Mouse (Mus musculus) intestine, embryonic 16.5 days (tissue): ENCODE results near the gene Depdc5. TPM values are rescaled to one million over a fixed set of nuclear protein-coding genes. Genes with fewer than 3 reads are reported as not detected.

ENCODE experiments used
- ATAC-seq: fragments of 200-750 bp; cut with Nextera tagmentation; 2 replicates; pipeline ENCODE4 v1.8.0; 2017; ENCODE audit warnings: moderate TSS enrichment, moderate library complexity
- H3K27ac ChIP-seq: fragments of 300-500 bp; sonication (generic); 2 replicates; pipeline ENCODE4 v1.5.1; 2014; ENCODE audit warnings: mild to moderate bottlenecking, low read length
- H3K27me3 ChIP-seq: fragments of 300-500 bp; sonication (generic); replicated peaks from 2 replicates; pipeline ENCODE4 v1.6.1; 2014; ENCODE audit warnings: low read length, control low read depth, mixed read lengths; ENCODE audit not compliant: control insufficient read depth, insufficient read depth
- H3K36me3 ChIP-seq: fragments of 300-500 bp; sonication (generic); 2 replicates; pipeline ENCODE4 v1.6.1; 2014; ENCODE audit warnings: low read length, control low read depth; ENCODE audit not compliant: control insufficient read depth, insufficient read depth
- H3K4me1 ChIP-seq: fragments of 300-500 bp; sonication (generic); 2 replicates; pipeline ENCODE4 v1.6.1; 2014; ENCODE audit warnings: low read length, control low read depth, mixed read lengths; ENCODE audit not compliant: control insufficient read depth, insufficient read depth
- H3K4me2 ChIP-seq: fragments of 300-500 bp; sonication (generic); 2 replicates; pipeline ENCODE4 v1.6.1; 2014; ENCODE audit warnings: low read depth, low read length, control low read depth
- H3K4me3 ChIP-seq: fragments of 300-500 bp; sonication (generic); 2 replicates; pipeline ENCODE4 v1.5.1; 2014; ENCODE audit warnings: mild to moderate bottlenecking, low read length
- H3K9ac ChIP-seq: fragments of 300-500 bp; sonication (generic); 2 replicates; pipeline ENCODE4 v1.6.1; 2014; ENCODE audit warnings: low read depth, low read length
- H3K9me3 ChIP-seq: fragments of 300-500 bp; sonication (generic); 2 replicates; pipeline ENCODE4 v1.6.1; 2016; ENCODE audit warnings: low read length, control low read depth; ENCODE audit not compliant: control insufficient read depth
- WGBS: fragments of 180-500 bp; shearing (Covaris S2); extraction: QIAGEN DNeasy Blood & Tissue Kit; methylation state at CpG from one replicate; pipeline ENCODE4 v1.1.7; 2014; 5-methylcytosine and 5-hydroxymethylcytosine counted together
- polyA plus RNA-seq: library from polyadenylated mRNA; unstranded; fragments of >200 nt; fragmentation: Nextera tagmentation; extraction: Ambion mirVana; gene quantifications from 2 replicates; pipeline ENCODE4 v1.2.1, GENCODE M21; 2015

Depdc5 gene
- polyA plus RNA-seq, 1 experiment from 2014 or later: 14.6 TPM

DNA sequence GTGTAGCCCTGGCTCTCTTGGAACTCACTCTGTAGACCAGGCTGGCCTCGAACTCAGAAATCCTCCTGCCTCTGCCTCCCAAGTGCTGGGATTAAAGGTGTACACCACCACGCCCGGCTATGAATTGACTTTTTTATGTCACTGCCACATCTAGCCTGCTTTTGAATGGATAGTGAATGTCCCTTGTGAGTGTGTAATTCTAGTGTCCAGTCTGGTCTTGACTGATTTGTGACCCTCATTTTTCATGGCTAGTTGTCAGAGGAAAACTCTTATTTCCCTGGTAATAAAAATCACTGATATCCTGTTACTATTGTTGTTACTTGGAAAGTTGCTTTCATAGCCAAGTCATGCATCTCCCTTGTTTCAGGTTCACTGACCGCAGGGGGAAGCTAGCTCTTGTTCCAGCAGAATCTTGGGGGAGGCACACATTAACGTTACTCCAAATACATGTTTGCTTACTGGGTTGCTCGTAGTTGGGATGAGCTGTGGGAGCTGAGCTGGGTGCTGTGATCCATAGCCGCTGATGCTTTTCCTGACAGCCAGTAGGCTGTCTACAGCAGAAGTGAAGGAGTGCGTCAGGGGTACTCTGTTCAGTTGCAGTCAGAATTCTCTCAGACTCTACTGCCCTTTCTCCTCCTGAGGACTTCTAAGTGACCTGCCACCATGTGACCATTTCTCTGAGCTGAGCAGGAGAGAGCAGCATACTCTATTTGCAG, 77.9 kb downstream of the Depdc5 start:
- peaks cover 6% of the 10 kb centered on the region; the same call in 1 of the 2 replicates for H3K36me3 ChIP-seq
- H3K27ac ChIP-seq: no peak overlapping the region
- H3K4me1 ChIP-seq: no peaks in the 10 kb centered on the region
- no peak overlapping the region for H3K4me3 ChIP-seq
- no peaks in the 10 kb centered on the region for H3K9me3 ChIP-seq
- WGBS: 91% methylated on average over 8 of the region's 8 CpGs
- no peak overlapping the region for H3K4me2 ChIP-seq
- H3K9ac ChIP-seq: no peak overlapping the region
- no peaks in the 10 kb centered on the region for H3K27me3 ChIP-seq
- no peak for ATAC-seq

GRCm38 (mm10) chr5:32950077-32950476, 86.6 kb downstream of the Depdc5 start:
- 97% methylated on average over 6 of the region's 6 CpGs for WGBS
- Histone ChIP-seq H3K27me3 (no peaks in the 10 kb centered on the region), H3K4me3 (no peak overlapping the region), H3K4me2 (no peak overlapping the region), H3K9ac (no peak overlapping the region), H3K4me1 (no peaks in the 10 kb centered on the region), H3K27ac (no peak overlapping the region), H3K36me3 (0 out of 2 replicates have a peak, but pooled peaks cover 3% of the 10 kb centered on the region), H3K9me3 (no peaks in the 10 kb centered on the region)
- ATAC-seq: no peak

GRCm38 (mm10) chr5:32950702-32951274, 87.3 kb downstream of the Depdc5 start:
- no peak overlapping the region for H3K4me2 ChIP-seq
- H3K4me3 ChIP-seq: no peak overlapping the region
- no peaks in the 10 kb centered on the region for H3K4me1 ChIP-seq
- H3K36me3 ChIP-seq: 0 out of 2 replicates have a peak, but pooled peaks cover 6% of the 10 kb centered on the region
- WGBS: 77% methylated on average over 3 of the region's 3 CpGs
- no peak overlapping the region for H3K27ac ChIP-seq
- no peaks in the 10 kb centered on the region for H3K9me3 ChIP-seq
- H3K9ac ChIP-seq: no peak overlapping the region
- no peaks in the 10 kb centered on the region for H3K27me3 ChIP-seq
- 0 out of 2 replicates have a peak, but pooled peaks have one; percentile 13 for ATAC-seq

- Histone ChIP-seq H3K4me1 (no peaks in the 10 kb centered on the region), H3K9me3 (no peaks in the 10 kb centered on the region), H3K27me3 (no peaks in the 10 kb centered on the region), H3K36me3 (0 out of 2 replicates have a peak, but pooled peaks cover 5% of the 10 kb centered on the region), H3K4me2 (no peak overlapping the region), H3K9ac (no peak overlapping the region), H3K27ac (no peak overlapping the region), H3K4me3 (no peak overlapping the region)
- no peak for ATAC-seq
- WGBS: 89% methylated on average over 4 of the region's 4 CpGs
Observed at GRCm38 (mm10) chr5:32955716-32956115, 92.2 kb downstream of the Depdc5 start.

DNA sequence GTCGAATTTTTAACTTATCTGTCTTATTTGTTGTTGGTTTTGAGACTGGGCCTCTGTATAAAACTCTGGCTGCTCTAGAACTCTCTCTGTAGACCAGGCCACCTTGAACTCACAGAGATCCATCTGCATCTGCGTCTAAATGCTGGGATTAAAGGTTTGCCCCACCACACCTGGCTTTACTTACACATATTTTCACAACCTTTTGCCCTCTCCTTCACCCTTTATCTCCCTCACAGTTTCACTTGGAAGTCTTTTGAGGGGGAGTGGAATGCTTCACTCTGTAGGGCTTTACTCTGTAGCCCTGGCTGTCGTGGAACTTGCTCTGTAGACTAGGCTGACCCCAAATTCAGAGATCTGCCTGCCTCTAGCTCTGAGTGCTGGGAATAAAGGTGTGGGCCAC, 98.1 kb downstream of the Depdc5 start:
- 0 out of 2 replicates have a peak, but pooled peaks cover 10% of the 10 kb centered on the region for H3K36me3 ChIP-seq
- WGBS: 77% methylated on average over 3 of the region's 3 CpGs

DNA sequence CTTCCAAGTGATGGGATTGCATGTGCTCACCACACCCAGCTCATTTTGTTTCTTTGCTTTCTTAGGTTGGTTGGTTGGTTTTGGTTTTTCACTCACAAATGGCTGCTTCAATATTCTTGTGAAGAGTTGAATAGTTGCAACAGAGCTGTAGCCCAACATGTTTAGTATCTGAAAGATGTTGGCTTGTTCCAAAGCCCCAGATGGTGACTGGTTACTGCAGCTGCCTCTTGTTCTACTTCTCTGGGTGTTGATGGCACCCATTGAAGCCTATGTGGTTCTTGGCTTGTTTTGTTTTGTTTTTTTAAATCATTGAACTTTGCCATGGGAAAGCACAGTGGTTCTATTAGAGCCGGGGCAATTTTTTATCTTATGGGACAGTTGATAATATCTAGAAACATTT, 99.1 kb downstream of the Depdc5 start:
- no peaks in the 10 kb centered on the region for H3K9me3 ChIP-seq
- H3K27ac ChIP-seq: no peak overlapping the region
- H3K4me2 ChIP-seq: no peak overlapping the region
- no peaks in the 10 kb centered on the region for H3K27me3 ChIP-seq
- no peaks in the 10 kb centered on the region for H3K4me1 ChIP-seq
- 0 out of 2 replicates have a peak, but pooled peaks cover 10% of the 10 kb centered on the region for H3K36me3 ChIP-seq
- WGBS: 98% methylated on average over 1 of the region's 1 CpGs
- ATAC-seq: no peak
- no peak overlapping the region for H3K4me3 ChIP-seq
- H3K9ac ChIP-seq: no peak overlapping the region

More for the DNA sequence above, 98.1 kb downstream of the Depdc5 start:
- Histone ChIP-seq H3K27ac (no peak overlapping the region), H3K9me3 (no peaks in the 10 kb centered on the region), H3K9ac (no peak overlapping the region), H3K4me1 (no peaks in the 10 kb centered on the region), H3K4me3 (no peak overlapping the region), H3K4me2 (no peak overlapping the region), H3K27me3 (no peaks in the 10 kb centered on the region)
- no peak for ATAC-seq

DNA sequence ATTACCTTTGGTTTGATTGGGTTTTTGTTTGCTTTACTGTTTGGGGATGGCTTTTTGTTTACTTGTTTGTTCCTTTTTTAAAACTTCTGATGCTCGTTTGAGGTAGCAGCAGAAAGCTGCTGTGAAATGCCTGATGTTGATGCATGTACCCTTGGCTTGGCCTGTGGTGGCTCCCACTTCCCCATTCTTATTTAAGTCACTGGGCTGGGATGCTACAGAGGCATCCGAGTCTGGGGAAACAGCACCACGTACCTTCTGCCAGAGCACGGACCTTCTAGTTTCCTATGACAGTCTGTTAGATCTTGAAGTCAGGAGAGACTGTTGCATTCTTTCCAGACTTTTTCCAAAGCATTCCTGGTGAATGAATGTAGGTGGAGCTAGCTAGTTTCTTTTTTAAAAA, 113.0 kb downstream of the Depdc5 start:
- Histone ChIP-seq H3K4me3 (no peak overlapping the region), H3K4me2 (no peak overlapping the region), H3K9me3 (no peaks in the 10 kb centered on the region), H3K27ac (no peak overlapping the region), H3K9ac (no peak overlapping the region), H3K27me3 (no peaks in the 10 kb centered on the region), H3K36me3 (no peaks in the 10 kb centered on the region), H3K4me1 (no peaks in the 10 kb centered on the region)
- WGBS: 86% methylated on average over 4 of the region's 4 CpGs
- no peak for ATAC-seq

- Histone ChIP-seq H3K4me1 (no peaks in the 10 kb centered on the region), H3K27ac (no peak overlapping the region), H3K27me3 (no peaks in the 10 kb centered on the region), H3K9ac (no peak overlapping the region), H3K4me2 (no peak overlapping the region), H3K4me3 (no peak overlapping the region), H3K9me3 (no peaks in the 10 kb centered on the region), H3K36me3 (no peaks in the 10 kb centered on the region)
- no peak for ATAC-seq
Observed at GRCm38 (mm10) chr5:32977179-32977578, 113.7 kb downstream of the Depdc5 start.

DNA sequence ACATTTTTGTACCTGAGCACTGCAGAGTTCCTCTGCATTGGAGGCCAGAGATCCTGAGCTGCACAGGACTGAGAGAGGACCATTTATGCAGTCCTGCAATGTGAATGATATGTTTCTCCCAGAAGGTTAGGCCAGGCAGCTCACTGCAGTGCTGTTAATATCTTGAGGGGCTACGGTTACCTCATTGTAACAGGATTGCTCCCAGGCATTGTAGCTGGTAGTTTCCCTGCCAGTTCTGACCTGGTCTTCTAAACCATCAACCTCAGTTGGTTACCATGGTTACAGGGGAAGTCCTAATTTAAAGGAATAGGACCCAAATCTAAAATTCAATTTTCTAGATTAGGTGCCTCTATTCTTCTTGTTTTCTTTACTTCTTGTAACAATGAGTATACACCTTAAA, 121.9 kb downstream of the Depdc5 start:
- Histone ChIP-seq H3K4me1 (no peaks in the 10 kb centered on the region), H3K27me3 (no peaks in the 10 kb centered on the region), H3K4me2 (no peak overlapping the region), H3K4me3 (no peak overlapping the region), H3K36me3 (peaks cover 7% of the 10 kb centered on the region; the same call in 1 of the 2 replicates), H3K9me3 (no peaks in the 10 kb centered on the region), H3K9ac (no peak overlapping the region), H3K27ac (no peak overlapping the region)
- WGBS: 94% methylated on average over 1 of the region's 1 CpGs
- no peak for ATAC-seq
